Mouse (Mus musculus) right cerebral cortex, postnatal 36 days (tissue): ENCODE data around the gene Arl15.

ENCODE experiments used
- DNase-seq, 2 experiments: peaks; one replicate each; pipeline ENCODE4 v3.0.0; 2022; ENCODE audit warnings: low spot score in 2 of 2, mixed read lengths in 1 of 2

Gene Arl15

GRCm38 (mm10) chr13:113844717-113845116 is 50.4 kb downstream of the Arl15 start:
- DNase-seq, result no peak

- DNase-seq, result no peak
These were observed 50.9 kb downstream of the Arl15 start for GRCm38 (mm10) chr13:113845229-113845628.

GRCm38 (mm10) chr13:113846413-113846812 is 52.1 kb downstream of the Arl15 start:
- DNase-seq, result no peak

GRCm38 (mm10) chr13:113850431-113851034 is 56.2 kb downstream of the Arl15 start:
- no peak for DNase-seq

- DNase-seq, result no peak
These were observed 57.5 kb downstream of the Arl15 start for GRCm38 (mm10) chr13:113851602-113852375.

GRCm38 (mm10) chr13:113852376-113852666 is 58.0 kb downstream of the Arl15 start:
- DNase-seq, result no peak

- no peak for DNase-seq
These were observed 59.8 kb downstream of the Arl15 start for GRCm38 (mm10) chr13:113854146-113854545.

- DNase-seq, result no peak
These were observed 60.4 kb downstream of the Arl15 start for GRCm38 (mm10) chr13:113854551-113855312.

- DNase-seq, result no peak
These were observed 62.6 kb downstream of the Arl15 start for GRCm38 (mm10) chr13:113856946-113857345.

GRCm38 (mm10) chr13:113858667-113859391 is 64.5 kb downstream of the Arl15 start:
- DNase-seq, result no peak

- DNase-seq, result no peak
These were observed 65.1 kb downstream of the Arl15 start for GRCm38 (mm10) chr13:113859392-113859776.

GRCm38 (mm10) chr13:113860816-113861215 is 66.5 kb downstream of the Arl15 start:
- no peak for DNase-seq

- DNase-seq, result no peak
These were observed 66.9 kb downstream of the Arl15 start for GRCm38 (mm10) chr13:113861231-113861630.

GRCm38 (mm10) chr13:113862951-113863350 is 68.6 kb downstream of the Arl15 start:
- DNase-seq, result no peak

GRCm38 (mm10) chr13:113863688-113864087 is 69.4 kb downstream of the Arl15 start:
- DNase-seq, result no peak

GRCm38 (mm10) chr13:113864278-113864677 is 70.0 kb downstream of the Arl15 start:
- no peak for DNase-seq

GRCm38 (mm10) chr13:113864893-113865292 is 70.6 kb downstream of the Arl15 start:
- DNase-seq, result peak; percentile 37 to 46

GRCm38 (mm10) chr13:113865378-113865777 is 71.1 kb downstream of the Arl15 start:
- no peak for DNase-seq

- peak; percentile 26 to 43 for DNase-seq
These were observed 71.5 kb downstream of the Arl15 start for GRCm38 (mm10) chr13:113865806-113866205.

- DNase-seq, result no peak
These were observed 73.4 kb downstream of the Arl15 start for GRCm38 (mm10) chr13:113867736-113868135.

- no peak for DNase-seq
These were observed 75.2 kb downstream of the Arl15 start for GRCm38 (mm10) chr13:113869212-113870205.
